Mouse (Mus musculus) liver, embryonic 13.5 days (tissue): ENCODE measurements around the gene Cdk17. TPM values are rescaled to one million over a fixed set of nuclear protein-coding genes. Genes with fewer than 3 reads are reported as not detected.

ENCODE experiments used
- ATAC-seq: fragments of 200-750 bp; cut with Nextera tagmentation; 2 replicates; pipeline ENCODE4 v1.8.0; 2017; ENCODE audit warnings: low read depth, mild to moderate bottlenecking, moderate number of reproducible peaks, moderate library complexity
- DNase-seq: peaks from one replicate; pipeline ENCODE4 v3.0.0; 2022
- H3K27ac ChIP-seq: fragments of 300-500 bp; sonication (generic); 2 replicates; pipeline ENCODE4 v1.5.1; 2015; ENCODE audit warnings: moderate library complexity, mild to moderate bottlenecking, inconsistent platforms
- H3K27me3 ChIP-seq: fragments of 300-500 bp; sonication (generic); 2 replicates; pipeline ENCODE4 v1.6.1; 2015; ENCODE audit warnings: mild to moderate bottlenecking, inconsistent platforms
- H3K36me3 ChIP-seq: fragments of 300-500 bp; sonication (generic); 2 replicates; pipeline ENCODE4 v1.6.1; 2015; ENCODE audit warnings: mild to moderate bottlenecking, inconsistent platforms
- H3K4me1 ChIP-seq: fragments of 300-500 bp; sonication (generic); replicated peaks from 2 replicates; pipeline ENCODE4 v1.6.1; 2015; ENCODE audit warnings: inconsistent platforms
- H3K4me2 ChIP-seq: fragments of 300-500 bp; sonication (generic); 2 replicates; pipeline ENCODE4 v1.6.1; 2015; ENCODE audit warnings: inconsistent platforms, mild to moderate bottlenecking, moderate library complexity
- H3K4me3 ChIP-seq: fragments of 300-500 bp; sonication (generic); replicated peaks from 2 replicates; pipeline ENCODE4 v1.5.1; 2015; ENCODE audit warnings: mild to moderate bottlenecking, inconsistent platforms
- H3K9ac ChIP-seq: fragments of 300-500 bp; sonication (generic); 2 replicates; pipeline ENCODE4 v1.6.1; 2015; ENCODE audit warnings: mild to moderate bottlenecking, inconsistent platforms
- H3K9me3 ChIP-seq: fragments of 300-500 bp; sonication (generic); replicated peaks from 2 replicates; pipeline ENCODE4 v1.6.1; 2016; ENCODE audit warnings: inconsistent platforms
- WGBS: fragments of 180-500 bp; shearing (Covaris S2); methylation state at CpG from one replicate; pipeline ENCODE4 v1.1.7; 2015; ENCODE audit not compliant: insufficient replicate concordance; 5-methylcytosine and 5-hydroxymethylcytosine counted together
- polyA plus RNA-seq: library from polyadenylated mRNA; unstranded; fragments of >200 nt; fragmentation: Nextera tagmentation; extraction: Ambion mirVana; gene quantifications from 2 replicates; pipeline ENCODE4 v1.2.1, GENCODE M21; 2015

Cdk17 gene
- polyA plus RNA-seq, 1 experiment from 2014 or later = 10.1 TPM

DNA sequence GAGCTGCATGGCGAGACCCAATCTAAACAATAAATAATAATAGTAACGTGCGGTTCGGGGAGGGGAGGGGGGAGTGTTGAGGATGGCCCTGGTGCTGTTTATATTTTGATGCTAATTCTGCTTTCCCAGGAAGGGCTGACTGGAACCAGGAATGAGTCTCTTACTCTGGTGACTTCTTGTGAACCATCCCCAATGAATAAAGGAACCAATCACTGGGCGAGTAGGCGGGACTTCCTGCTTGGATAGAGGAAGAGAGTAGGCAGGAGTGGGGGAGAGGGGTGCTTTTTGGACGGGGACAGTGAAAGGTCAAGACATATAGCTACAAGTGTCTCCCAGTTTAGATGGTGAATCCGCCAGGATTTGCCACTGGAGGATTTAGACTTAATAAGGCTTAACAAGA lies 117.7 kb downstream of the Cdk17 start:
- ATAC-seq = no peak
- WGBS = 71% methylated on average over 8 of the region's 8 CpGs

GRCm38 (mm10) chr10:93279062-93279461 lies 118.4 kb downstream of the Cdk17 start:
- Histone ChIP-seq H3K9me3 (no peaks in the 10 kb centered on the region), H3K4me3 (no peak overlapping the region), H3K4me1 (peaks cover 8% of the 10 kb centered on the region), H3K27ac (no peak overlapping the region), H3K9ac (no peak overlapping the region), H3K36me3 (no peaks in the 10 kb centered on the region), H3K27me3 (no peaks in the 10 kb centered on the region), H3K4me2 (no peak overlapping the region)
- 76% methylated on average over 9 of the region's 9 CpGs for WGBS
- no peak for DNase-seq
- no peak for ATAC-seq

More for the DNA sequence above, 117.7 kb downstream of the Cdk17 start:
- Histone ChIP-seq H3K27me3 (no peaks in the 10 kb centered on the region), H3K27ac (no peak overlapping the region), H3K9ac (no peak overlapping the region), H3K4me1 (peaks cover 11% of the 10 kb centered on the region), H3K4me2 (no peak overlapping the region), H3K36me3 (no peaks in the 10 kb centered on the region), H3K9me3 (no peaks in the 10 kb centered on the region), H3K4me3 (no peak overlapping the region)
- no peak for DNase-seq

GRCm38 (mm10) chr10:93280586-93280985 lies 119.9 kb downstream of the Cdk17 start:
- H3K27ac ChIP-seq = no peak overlapping the region
- no peak for ATAC-seq
- H3K4me1 ChIP-seq = peaks cover 6% of the 10 kb centered on the region; the same call in 1 of the 2 replicates
- WGBS = 80% methylated on average over 12 of the region's 12 CpGs
- no peak overlapping the region for H3K4me2 ChIP-seq
- no peak for DNase-seq
- H3K4me3 ChIP-seq = no peak overlapping the region
- no peaks in the 10 kb centered on the region for H3K27me3 ChIP-seq
- no peaks in the 10 kb centered on the region for H3K9me3 ChIP-seq
- H3K9ac ChIP-seq = no peak overlapping the region
- no peaks in the 10 kb centered on the region for H3K36me3 ChIP-seq

GRCm38 (mm10) chr10:93281092-93281491 lies 120.4 kb downstream of the Cdk17 start:
- H3K36me3 ChIP-seq = no peaks in the 10 kb centered on the region
- no peak overlapping the region for H3K4me2 ChIP-seq
- H3K27ac ChIP-seq = no peak overlapping the region
- H3K9ac ChIP-seq = no peak overlapping the region
- no peak overlapping the region for H3K4me3 ChIP-seq
- DNase-seq (no peak), ATAC-seq (no peak)
- 68% methylated on average over 7 of the region's 7 CpGs for WGBS
- no peaks in the 10 kb centered on the region for H3K27me3 ChIP-seq
- no peaks in the 10 kb centered on the region for H3K9me3 ChIP-seq
- H3K4me1 ChIP-seq = peaks cover 6% of the 10 kb centered on the region; the same call in 1 of the 2 replicates

GRCm38 (mm10) chr10:93282526-93282964 lies 121.9 kb downstream of the Cdk17 start:
- no peak overlapping the region for H3K4me2 ChIP-seq
- H3K36me3 ChIP-seq = no peaks in the 10 kb centered on the region
- no peaks in the 10 kb centered on the region for H3K27me3 ChIP-seq
- H3K27ac ChIP-seq = no peak overlapping the region
- H3K4me3 ChIP-seq = no peak overlapping the region
- WGBS = 75% methylated on average over 12 of the region's 12 CpGs
- no peaks in the 10 kb centered on the region for H3K9me3 ChIP-seq
- no peak overlapping the region for H3K9ac ChIP-seq
- H3K4me1 ChIP-seq = peaks cover 8% of the 10 kb centered on the region; the same call in 1 of the 2 replicates
- DNase-seq (no peak), ATAC-seq (no peak)

DNA sequence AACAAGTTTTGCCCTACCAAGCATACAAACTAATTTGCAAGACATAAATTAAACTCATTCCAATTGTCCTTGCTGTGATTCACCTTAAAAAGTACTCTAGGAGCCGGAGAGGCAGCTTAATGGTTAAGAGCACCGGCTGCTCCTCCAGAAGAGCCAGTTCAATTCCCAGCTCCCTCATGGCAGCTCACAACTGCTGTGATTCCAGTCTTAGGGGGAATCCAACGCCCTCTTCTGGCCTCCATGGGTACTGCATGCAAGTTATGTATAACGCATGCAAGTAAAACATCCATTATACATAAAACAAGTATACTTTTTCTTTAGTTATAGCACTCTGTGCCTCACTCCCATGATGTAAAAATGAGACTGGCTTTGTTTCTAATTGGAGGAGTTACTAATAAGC lies 122.6 kb downstream of the Cdk17 start:
- 67% methylated on average over 4 of the region's 4 CpGs for WGBS
- H3K4me1 ChIP-seq = peaks cover 15% of the 10 kb centered on the region
- no peaks in the 10 kb centered on the region for H3K27me3 ChIP-seq
- H3K4me2 ChIP-seq = no peak overlapping the region
- no peaks in the 10 kb centered on the region for H3K36me3 ChIP-seq
- no peak overlapping the region for H3K27ac ChIP-seq
- no peak overlapping the region for H3K4me3 ChIP-seq
- ATAC-seq = no peak
- no peaks in the 10 kb centered on the region for H3K9me3 ChIP-seq
- DNase-seq = no peak
- H3K9ac ChIP-seq = no peak overlapping the region

GRCm38 (mm10) chr10:93285489-93285888 lies 124.8 kb downstream of the Cdk17 start:
- Histone ChIP-seq H3K27ac (no peak overlapping the region), H3K4me1 (peaks cover 15% of the 10 kb centered on the region), H3K9me3 (no peaks in the 10 kb centered on the region), H3K9ac (no peak overlapping the region), H3K4me3 (no peak overlapping the region), H3K36me3 (no peaks in the 10 kb centered on the region), H3K27me3 (no peaks in the 10 kb centered on the region), H3K4me2 (no peak overlapping the region)
- WGBS = 32% methylated on average over 5 of the region's 5 CpGs
- DNase-seq = no peak
- ATAC-seq = no peak

- ATAC-seq (no peak), DNase-seq (no peak)
- Histone ChIP-seq H3K4me1 (peaks cover 19% of the 10 kb centered on the region), H3K9ac (no peak overlapping the region), H3K9me3 (no peaks in the 10 kb centered on the region), H3K4me3 (no peak overlapping the region), H3K4me2 (no peak overlapping the region), H3K27ac (no peak overlapping the region), H3K27me3 (no peaks in the 10 kb centered on the region), H3K36me3 (no peaks in the 10 kb centered on the region)
- WGBS = 47% methylated on average over 8 of the region's 8 CpGs
Measured at GRCm38 (mm10) chr10:93287551-93288145, 127.0 kb downstream of the Cdk17 start.

GRCm38 (mm10) chr10:93288336-93288735 lies 127.7 kb downstream of the Cdk17 start:
- Histone ChIP-seq H3K36me3 (no peaks in the 10 kb centered on the region), H3K4me3 (no peak overlapping the region), H3K27ac (no peak overlapping the region), H3K9me3 (no peaks in the 10 kb centered on the region), H3K4me1 (peaks cover 22% of the 10 kb centered on the region), H3K27me3 (no peaks in the 10 kb centered on the region), H3K4me2 (no peak overlapping the region), H3K9ac (no peak overlapping the region)
- ATAC-seq (no peak), DNase-seq (no peak)
- 74% methylated on average over 4 of the region's 4 CpGs for WGBS

DNA sequence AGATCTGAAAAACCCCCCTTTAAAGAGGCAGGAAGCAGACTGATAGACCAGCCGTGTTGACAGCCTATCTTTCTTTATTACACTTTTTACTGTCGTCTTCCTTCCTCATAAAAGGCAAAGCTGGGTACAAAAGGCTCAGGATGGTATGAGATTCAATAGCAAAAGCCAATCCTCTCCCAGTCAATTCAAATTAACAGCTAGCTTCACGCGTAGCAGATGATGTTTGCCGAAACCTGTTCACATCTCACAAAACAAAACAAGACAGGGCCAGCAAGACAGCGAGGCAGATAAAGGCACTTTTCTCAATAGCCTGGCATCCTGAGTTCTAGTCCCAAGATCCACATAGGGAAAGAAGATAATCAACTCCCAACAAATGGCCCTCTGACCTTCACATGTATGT lies 128.7 kb downstream of the Cdk17 start:
- WGBS = 64% methylated on average over 6 of the region's 6 CpGs
- DNase-seq (no peak), ATAC-seq (no peak)
- Histone ChIP-seq H3K36me3 (no peaks in the 10 kb centered on the region), H3K9me3 (no peaks in the 10 kb centered on the region), H3K9ac (no peak overlapping the region), H3K4me3 (no peak overlapping the region), H3K4me1 (peaks cover 26% of the 10 kb centered on the region), H3K27me3 (0 out of 2 replicates have a peak, but pooled peaks cover under 1% of the 10 kb centered on the region), H3K4me2 (no peak overlapping the region), H3K27ac (no peak overlapping the region)

GRCm38 (mm10) chr10:93291352-93291751 lies 130.7 kb downstream of the Cdk17 start:
- WGBS = 51% methylated on average over 7 of the region's 7 CpGs
- peak; percentile 26; the same call in 1 of the 2 replicates for ATAC-seq

GRCm38 (mm10) chr10:93291843-93292242 lies 131.2 kb downstream of the Cdk17 start:
- peaks cover 24% of the 10 kb centered on the region; the same call in 1 of the 2 replicates for H3K4me1 ChIP-seq
- H3K36me3 ChIP-seq = no peaks in the 10 kb centered on the region
- H3K27me3 ChIP-seq = peaks cover 9% of the 10 kb centered on the region
- no peak overlapping the region for H3K4me2 ChIP-seq
- no peak for ATAC-seq
- peak; percentile 37 for DNase-seq
- no peak overlapping the region for H3K4me3 ChIP-seq
- no peak overlapping the region for H3K9ac ChIP-seq
- 12% methylated on average over 6 of the region's 6 CpGs for WGBS
- H3K9me3 ChIP-seq = no peaks in the 10 kb centered on the region
- no peak overlapping the region for H3K27ac ChIP-seq

More at GRCm38 (mm10) chr10:93291352-93291751, 130.7 kb downstream of the Cdk17 start:
- peak; percentile 20 for DNase-seq
- Histone ChIP-seq H3K36me3 (no peaks in the 10 kb centered on the region), H3K4me1 (peaks cover 24% of the 10 kb centered on the region; the same call in 1 of the 2 replicates), H3K27ac (no peak overlapping the region), H3K4me2 (no peak overlapping the region), H3K4me3 (no peak overlapping the region), H3K27me3 (peaks cover 9% of the 10 kb centered on the region), H3K9ac (no peak overlapping the region), H3K9me3 (no peaks in the 10 kb centered on the region)
